Mouse (Mus musculus) heart, adult 11 months (tissue): ENCODE measurements around the gene Gm10337.

Experiments
- DNase-seq: peaks from one replicate; pipeline ENCODE4 v3.0.0; 2022

The Gm10337 gene

DNA sequence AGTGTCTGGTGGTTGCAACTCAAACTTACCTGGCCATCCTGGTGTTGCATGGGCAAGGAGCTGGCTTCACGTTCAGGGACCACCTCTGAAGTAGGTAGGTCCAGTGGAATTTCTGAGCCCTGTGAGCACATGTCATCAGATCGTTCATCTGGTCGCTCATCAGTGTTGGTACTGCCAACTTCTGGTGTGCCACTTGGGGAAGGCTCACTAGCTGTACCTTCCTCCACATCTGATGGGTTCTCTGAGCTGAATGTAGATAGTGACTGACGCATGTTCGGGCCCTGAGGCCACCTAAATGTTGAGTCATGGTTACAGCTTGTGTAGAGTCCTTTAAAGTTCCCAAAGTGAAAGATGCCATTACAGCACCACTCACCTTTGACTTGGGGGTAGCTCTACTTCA, 3.0 kb upstream of the Gm10337 start:
- peak; percentile 79 for DNase-seq

- peak; percentile 92 for DNase-seq
These were observed 2.3 kb upstream of the Gm10337 start for GRCm38 (mm10) chr15:102501084-102501814.

- DNase-seq: peak; percentile 83
These were observed 1.2 kb upstream of the Gm10337 start for GRCm38 (mm10) chr15:102502254-102502840.

DNA sequence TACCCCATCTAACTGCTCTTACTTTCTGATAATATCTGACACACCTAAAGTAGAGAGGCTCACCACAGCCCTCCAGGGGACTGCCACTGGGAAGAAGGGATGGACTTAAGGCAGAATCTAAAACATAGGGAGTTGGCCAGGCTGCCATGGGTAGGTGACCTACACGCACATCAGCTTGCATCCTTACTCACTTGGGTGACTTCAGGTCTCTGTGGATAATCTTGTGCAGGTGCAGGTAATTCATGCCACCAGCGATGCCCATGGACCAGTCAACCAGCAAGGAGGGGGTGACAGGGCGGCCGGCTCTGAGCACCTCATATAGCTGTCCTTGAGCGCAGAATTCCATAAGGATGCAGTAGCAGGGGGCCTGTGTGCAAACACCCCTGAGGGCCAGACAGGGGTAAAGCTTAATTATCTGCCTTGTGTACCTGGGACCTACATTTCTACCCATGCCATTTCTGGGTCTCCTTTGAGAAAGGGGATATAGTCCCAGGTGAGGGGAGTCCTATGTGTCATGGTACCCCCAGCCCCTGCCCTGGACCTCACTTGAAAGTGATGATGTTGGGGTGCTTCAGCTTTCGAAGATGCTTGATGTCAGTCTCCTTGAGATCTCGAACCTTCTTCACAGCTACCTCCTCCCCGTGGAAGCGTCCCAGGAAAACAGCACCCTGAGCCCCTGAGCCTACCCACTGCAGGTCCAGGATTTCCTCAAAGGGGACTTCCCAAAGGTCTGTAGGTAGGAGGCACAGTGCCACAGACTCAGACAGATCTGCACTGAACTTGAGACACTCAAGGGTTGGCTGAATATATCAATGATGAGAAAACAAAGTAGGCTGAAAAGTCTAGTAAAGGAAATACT, 631 bp downstream of the Gm10337 start:
- DNase-seq: peak; percentile 91

- DNase-seq: peak; percentile 88
These were observed 1.7 kb downstream of the Gm10337 start for GRCm38 (mm10) chr15:102505073-102505769.

DNA sequence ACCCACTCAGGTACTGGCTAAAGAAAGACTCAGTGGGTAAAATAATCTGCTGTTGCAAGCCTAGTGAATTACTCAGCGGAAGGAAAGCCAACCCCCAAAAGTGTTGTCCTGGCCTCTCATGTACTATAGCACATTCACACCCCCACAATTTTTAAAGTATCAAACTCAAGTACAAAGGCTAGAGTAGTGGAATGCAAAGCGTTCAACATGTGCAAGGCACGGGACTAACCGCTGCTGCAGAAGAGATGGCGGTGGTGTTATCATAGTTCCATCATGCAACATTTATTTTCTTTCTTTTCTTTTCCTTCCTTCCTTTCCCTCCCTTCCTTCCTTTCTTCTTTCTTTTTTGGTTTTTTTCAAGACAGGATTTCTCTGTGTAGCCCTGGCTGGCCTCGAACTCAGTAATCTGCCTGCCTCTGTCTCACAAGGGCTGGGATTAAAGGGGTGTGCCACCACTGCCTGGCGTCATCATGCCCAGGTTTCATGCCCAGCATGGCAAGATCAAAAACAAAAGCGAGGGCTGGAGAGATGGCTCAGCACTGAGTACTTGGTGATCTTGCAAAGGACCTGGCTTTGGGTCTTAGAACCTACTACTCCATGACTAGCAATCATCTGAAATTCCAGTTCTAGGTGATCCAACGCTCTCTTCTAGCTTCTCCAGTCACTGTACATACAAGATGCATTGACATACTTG, 2.4 kb downstream of the Gm10337 start:
- DNase-seq: peak; percentile 72

DNA sequence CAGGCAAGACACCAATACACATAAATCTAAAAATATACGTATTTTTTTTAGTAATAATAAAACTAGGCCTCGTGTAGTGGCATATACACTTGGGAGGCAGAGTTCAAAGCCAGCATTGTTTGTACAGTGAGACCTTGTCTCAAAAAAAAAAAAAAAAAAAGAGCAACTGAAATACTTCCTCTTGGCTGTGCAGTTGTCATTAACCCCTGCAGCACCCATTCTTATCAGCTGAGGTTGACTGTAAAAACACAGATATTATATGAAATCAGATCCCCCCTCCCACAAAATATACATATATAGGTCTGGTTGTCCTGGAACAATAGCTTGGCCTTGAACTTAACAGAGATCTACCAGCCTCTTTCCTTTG, 2.9 kb downstream of the Gm10337 start:
- peak; percentile 30 for DNase-seq

- DNase-seq: peak; percentile 33
These were observed 3.3 kb downstream of the Gm10337 start for GRCm38 (mm10) chr15:102506864-102507263.

GRCm38 (mm10) chr15:102507561-102507960, 4.0 kb downstream of the Gm10337 start:
- peak; percentile 82 for DNase-seq

DNA sequence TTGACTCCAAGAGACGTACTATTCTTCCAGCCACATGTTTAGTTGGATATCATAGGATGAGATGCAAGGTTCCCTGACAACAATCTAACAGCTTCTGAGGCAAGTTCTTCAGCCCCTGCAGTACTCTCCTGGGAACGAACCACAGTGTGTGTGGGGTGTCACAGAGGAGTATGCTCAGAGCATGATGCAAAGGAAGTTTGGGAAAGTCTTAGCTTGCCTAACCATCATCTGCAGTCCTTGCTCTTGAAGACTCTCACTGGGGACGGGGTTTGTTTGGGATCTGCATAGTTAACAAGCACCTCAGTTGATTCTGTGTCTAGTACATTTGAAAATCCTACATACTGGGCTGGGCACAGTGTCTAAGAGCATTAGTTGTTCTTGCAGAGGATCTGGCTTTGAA, 4.8 kb downstream of the Gm10337 start:
- peak; percentile 64 for DNase-seq

- peak; percentile 90 for DNase-seq
These were observed 6.6 kb downstream of the Gm10337 start for GRCm38 (mm10) chr15:102510110-102510509.

GRCm38 (mm10) chr15:102510590-102511284, 7.2 kb downstream of the Gm10337 start:
- peak; percentile 99 for DNase-seq

DNA sequence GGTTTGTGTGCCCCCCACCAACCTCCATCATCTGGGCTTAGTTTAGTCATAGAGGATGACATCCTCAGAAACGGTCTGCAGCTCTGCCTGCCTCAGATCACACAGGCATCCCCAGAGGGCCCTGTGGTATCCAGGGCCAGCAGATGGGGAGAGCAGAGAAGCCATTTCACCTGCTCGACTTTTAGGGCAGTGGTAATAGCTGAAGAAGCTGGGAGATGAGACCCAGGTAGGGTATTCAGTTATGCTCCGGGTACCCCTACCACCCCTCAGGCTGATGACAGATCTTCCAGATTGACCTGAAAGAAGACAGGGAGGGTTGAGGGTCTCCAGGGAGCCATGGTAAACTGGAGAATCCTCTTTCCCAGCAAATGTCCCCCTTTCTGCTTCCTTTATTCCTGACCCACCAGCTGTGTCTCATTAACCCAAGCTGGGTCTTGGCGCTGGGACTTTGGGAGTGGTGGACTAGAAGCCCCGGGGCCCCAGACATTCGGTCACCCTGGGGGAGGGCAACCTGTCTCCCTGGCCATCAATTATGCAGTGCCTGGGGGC, 7.8 kb downstream of the Gm10337 start:
- DNase-seq: peak; percentile 91

DNA sequence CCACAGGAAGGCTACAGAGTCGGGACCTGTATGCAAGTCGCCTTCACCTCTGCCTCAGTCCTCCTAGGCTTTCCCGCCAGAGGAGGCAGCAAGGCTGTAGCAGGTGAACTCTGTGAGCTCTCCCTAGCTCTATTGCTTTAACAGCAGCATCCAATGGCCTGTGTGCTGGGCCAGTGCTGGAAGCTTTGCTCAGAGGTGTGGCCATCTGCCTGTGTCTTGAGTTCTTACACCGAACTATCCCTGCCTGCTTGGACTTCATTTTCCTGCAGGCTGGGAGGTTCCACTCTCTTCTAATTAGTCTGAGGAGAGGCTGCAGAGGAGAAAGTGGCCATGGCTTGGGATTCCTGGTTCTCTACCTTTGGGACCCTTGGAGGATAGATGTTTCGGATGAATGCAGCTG, 8.5 kb downstream of the Gm10337 start:
- DNase-seq: peak; percentile 88

GRCm38 (mm10) chr15:102512471-102512870, 8.9 kb downstream of the Gm10337 start:
- peak; percentile 70 for DNase-seq

- peak; percentile 45 for DNase-seq
These were observed 9.5 kb downstream of the Gm10337 start for GRCm38 (mm10) chr15:102513004-102513403.

DNA sequence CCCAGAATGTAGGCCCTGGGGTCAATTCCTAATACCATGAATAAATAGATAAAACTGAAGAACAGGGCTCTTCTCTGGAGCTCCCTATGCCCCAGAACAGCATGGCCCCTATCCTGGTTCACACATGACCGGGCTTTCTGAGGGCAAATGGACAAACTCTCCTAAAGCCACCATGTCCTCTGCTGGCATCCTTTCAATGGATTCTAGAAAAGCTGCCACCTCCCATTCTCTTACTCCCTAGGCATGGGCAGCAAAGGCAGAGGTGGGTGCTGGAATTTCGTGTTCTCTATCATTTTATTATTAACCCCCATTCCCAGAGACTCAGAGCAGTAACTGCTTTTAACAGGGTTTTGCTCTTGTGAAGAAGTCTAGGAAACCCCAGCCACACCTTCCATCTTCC, 11.7 kb downstream of the Gm10337 start:
- DNase-seq: peak; percentile 90

DNA sequence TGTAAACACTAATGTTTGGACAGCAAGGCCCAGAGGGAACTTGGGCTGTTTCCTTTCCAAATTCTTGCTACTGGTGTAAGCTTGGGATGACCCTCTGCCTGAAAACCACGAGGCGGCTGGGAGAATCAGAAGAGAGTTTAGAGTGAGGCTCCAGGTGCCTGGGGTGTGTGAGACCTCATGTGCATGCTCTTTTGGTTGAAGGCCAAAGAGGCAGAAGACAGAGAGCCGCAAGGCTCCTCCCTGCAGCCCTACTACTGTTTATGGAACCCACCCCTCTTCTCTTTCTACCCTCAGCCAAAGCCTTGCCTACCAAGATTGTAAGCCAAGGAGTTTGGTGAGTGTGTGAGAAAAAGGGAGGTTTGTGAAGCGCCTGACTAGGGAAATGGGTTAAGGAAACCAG, 12.3 kb downstream of the Gm10337 start:
- DNase-seq: peak; percentile 95

DNA sequence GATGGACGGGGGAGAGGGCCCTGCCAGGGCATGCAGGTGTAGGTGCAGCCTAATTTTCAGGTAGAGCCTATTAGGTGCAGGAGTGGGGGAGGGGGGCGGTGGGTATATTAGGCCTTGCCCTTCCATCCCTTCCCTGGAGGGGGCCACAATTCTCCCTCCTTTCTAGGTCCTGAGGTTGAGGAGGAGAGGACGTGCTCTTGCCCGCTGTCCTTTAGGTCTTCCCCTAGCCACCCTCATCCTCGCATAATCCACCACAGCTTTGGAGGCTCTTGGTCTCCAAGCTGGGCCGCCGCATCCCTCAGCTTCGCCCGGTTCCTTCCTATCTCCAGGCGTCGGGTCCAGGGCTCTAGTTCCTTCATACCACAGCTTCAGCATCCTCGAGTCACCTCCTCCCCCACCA, 12.8 kb downstream of the Gm10337 start:
- DNase-seq: peak; percentile 96

GRCm38 (mm10) chr15:102516728-102517404, 13.3 kb downstream of the Gm10337 start, which contains the start of gene Map3k12:
Gene Map3k12 (minus strand): TSS chr15:102517064.
- peak; percentile 99 for DNase-seq

- DNase-seq: no peak
These were observed 14.1 kb downstream of the Gm10337 start for GRCm38 (mm10) chr15:102517631-102517975.
